8 mouse cellular contexts compared by ENCODE assay signal in the genomic region with DNA sequence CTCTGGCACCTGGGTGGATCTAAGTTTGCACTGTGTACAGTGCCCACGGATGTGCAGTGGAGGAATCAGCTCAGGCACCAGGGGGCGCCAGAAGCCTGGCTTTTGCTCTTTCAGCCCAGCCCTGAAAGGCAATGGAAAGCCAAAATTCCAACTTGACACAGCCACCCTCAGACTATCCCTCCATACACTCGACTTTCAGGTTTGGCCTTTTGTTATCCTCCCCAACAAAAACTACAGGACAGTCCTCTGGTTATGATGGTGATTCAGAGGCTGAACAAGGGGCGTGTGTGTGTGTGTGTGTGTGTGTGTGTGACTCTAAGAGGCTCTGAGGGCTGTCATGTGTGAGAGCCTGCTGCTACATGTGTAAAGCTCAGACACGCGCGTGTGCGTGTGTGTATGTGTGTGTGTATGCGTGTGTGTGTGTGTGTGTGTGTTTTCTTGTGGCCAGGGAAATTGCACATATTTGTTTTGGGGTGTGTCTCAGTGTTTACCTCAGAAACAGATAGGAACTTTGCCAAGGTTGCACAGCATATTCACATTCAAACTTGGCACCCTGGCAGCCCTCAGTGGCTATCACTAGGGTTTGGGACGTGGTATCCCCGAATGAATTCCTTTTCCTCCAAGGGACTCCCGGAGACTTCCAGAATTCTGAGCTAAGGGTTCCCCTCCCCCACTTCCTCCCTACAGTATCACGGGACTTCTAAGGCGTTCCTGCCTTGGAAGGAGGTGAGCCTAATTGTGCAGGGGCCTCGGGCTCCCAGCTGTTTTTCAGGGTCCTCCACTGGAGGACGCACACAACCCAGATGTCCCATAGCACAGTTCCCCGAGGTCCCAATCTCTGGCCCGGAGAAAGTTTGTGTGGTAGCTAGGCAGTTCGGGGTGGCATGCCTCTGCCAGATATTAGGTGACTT. TPM values are rescaled to one million over a fixed set of nuclear protein-coding genes. Genes with fewer than 3 reads are reported as not detected.
DNase-seq lines count a peak whose midpoint lies in the region; ATAC-seq and TF ChIP-seq lines count a peak whose summit lies in the region.

No protein-coding gene starts in this region.

- H3K27ac ChIP-seq in forebrain, embryonic 11.5 days (ENCODE audit: low read depth, low read length): no peak overlapping the region
- H3K27ac ChIP-seq in heart, postnatal 0 days (ENCODE audit: low read depth): peak overlapping the region; percentile 96
- peak overlapping the region; percentile 95 for H3K27ac ChIP-seq in lung, embryonic 14.5 days (ENCODE audit: low read depth)

- H3K36me3 ChIP-seq in E14TG2a.4 (ENCODE audit: insufficient read depth, low read length): no peaks in the 10 kb centered on the region
- no peaks in the 10 kb centered on the region for H3K36me3 ChIP-seq in forebrain, embryonic 11.5 days (ENCODE audit: control insufficient read depth, insufficient read depth, low read length)
- H3K36me3 ChIP-seq in heart, postnatal 0 days (replicated peaks; ENCODE audit: control insufficient read depth, insufficient read depth, low read length): peaks cover 11% of the 10 kb centered on the region
- H3K36me3 ChIP-seq in lung, embryonic 14.5 days (ENCODE audit: insufficient read depth): peaks cover 3% of the 10 kb centered on the region; the same call in 1 of the 2 replicates

- H3K4me2 ChIP-seq in forebrain, embryonic 11.5 days (ENCODE audit: low read depth, low read length, severe bottlenecking): peak overlapping the region; percentile 48; the same call in 1 of the 2 replicates
- H3K4me2 ChIP-seq in heart, postnatal 0 days (ENCODE audit: low read depth, low read length): peak overlapping the region; percentile 75
- H3K4me2 ChIP-seq in lung, embryonic 14.5 days: peak overlapping the region; percentile 87

- TF ChIP-seq CTCF in E14TG2a.4 (conservative IDR thresholded peaks at IDR 0.05; ENCODE audit: low read length): peak; percentile 82
- TF ChIP-seq CTCF in heart, postnatal 0 days (IDR thresholded peaks at IDR 0.05; ENCODE audit: low read depth): peak; percentile 88
- peak; percentile 96 for TF ChIP-seq CTCF in lung, embryonic 14.5 days (IDR thresholded peaks at IDR 0.05; ENCODE audit: low read depth)

- H3K27me3 ChIP-seq in E14TG2a.4 (ENCODE audit: insufficient read depth, low read length): peaks cover 32% of the 10 kb centered on the region
- peaks cover 19% of the 10 kb centered on the region for H3K27me3 ChIP-seq in forebrain, embryonic 11.5 days (ENCODE audit: control insufficient read depth, insufficient read depth, low read length)
- no peaks in the 10 kb centered on the region for H3K27me3 ChIP-seq in heart, postnatal 0 days (ENCODE audit: control insufficient read depth, insufficient read depth, low read length)
- H3K27me3 ChIP-seq in lung, embryonic 14.5 days (ENCODE audit: insufficient read depth, low read length): no peaks in the 10 kb centered on the region

- H3K9me3 ChIP-seq in E14TG2a.4 (ENCODE audit: low read length): no peaks in the 10 kb centered on the region
- H3K9me3 ChIP-seq in forebrain, embryonic 11.5 days (ENCODE audit: control insufficient read depth, low read length): no peaks in the 10 kb centered on the region
- no peaks in the 10 kb centered on the region for H3K9me3 ChIP-seq in heart, postnatal 0 days (replicated peaks; ENCODE audit: control insufficient read depth, low read length)
- no peaks in the 10 kb centered on the region for H3K9me3 ChIP-seq in lung, embryonic 14.5 days (ENCODE audit: low read depth, low read length)

- peak overlapping the region; percentile 21; the same call in 1 of the 2 replicates for H3K9ac ChIP-seq in forebrain, embryonic 11.5 days (ENCODE audit: low read length)
- peak overlapping the region; percentile 84 for H3K9ac ChIP-seq in heart, postnatal 0 days (replicated peaks; ENCODE audit: low read depth, low read length)
- peak overlapping the region; percentile 74 for H3K9ac ChIP-seq in lung, embryonic 14.5 days

- H3K4me1 ChIP-seq in E14TG2a.4 (replicated peaks; ENCODE audit: low read depth, low read length): peaks cover 27% of the 10 kb centered on the region
- H3K4me1 ChIP-seq in forebrain, embryonic 11.5 days (replicated peaks; ENCODE audit: control insufficient read depth, insufficient read depth, low read length): peaks cover 11% of the 10 kb centered on the region
- peaks cover 10% of the 10 kb centered on the region for H3K4me1 ChIP-seq in heart, postnatal 0 days (ENCODE audit: control insufficient read depth, insufficient read depth)
- peaks cover 11% of the 10 kb centered on the region; the same call in 1 of the 2 replicates for H3K4me1 ChIP-seq in lung, embryonic 14.5 days (ENCODE audit: insufficient read depth)

- peak; percentile 77 for DNase-seq in c-Kit-positive CD71-positive TER-119-negative erythroid progenitor cells, embryonic 14.5 days (ENCODE audit: low read depth)
- peak; percentile 89 for DNase-seq in forebrain, embryonic 11.5 days (ENCODE audit: low spot score)
- DNase-seq in heart, postnatal 0 days (ENCODE audit: low spot score): peak; percentile 86
- DNase-seq in kidney, postnatal 36 days: peak; percentile 91 to 98
- DNase-seq in lung, embryonic 14.5 days: peak; percentile 97
- DNase-seq in thymus, adult 18-20 months: peak; percentile 65 to 75

- TF ChIP-seq EP300 in heart, postnatal 0 days (IDR thresholded peaks at IDR 0.05; ENCODE audit: low read depth): no peak; the same call in 1 of the 2 replicates

- peak; percentile 76 for ATAC-seq in forebrain, embryonic 11.5 days (replicated peaks; ENCODE audit: low FRiP score)
- peak; percentile 64 for ATAC-seq in heart, postnatal 0 days (ENCODE audit: insufficient read depth, low read depth)
- peak; percentile 76 for ATAC-seq in lung, embryonic 14.5 days (ENCODE audit: insufficient read depth)
- peak; percentile 43 for ATAC-seq in neutrophil, adult 5-6 weeks (ENCODE audit: extremely low read depth, insufficient number of reproducible peaks, low FRiP score, poor library complexity, severe bottlenecking)

- H3K4me3 ChIP-seq in E14TG2a.4 (replicated peaks; ENCODE audit: low read length): peak overlapping the region; percentile 74
- no peak overlapping the region for H3K4me3 ChIP-seq in forebrain, embryonic 11.5 days (ENCODE audit: low read depth, low read length)
- H3K4me3 ChIP-seq in heart, postnatal 0 days (ENCODE audit: low read depth, low read length): peak overlapping the region; percentile 64
- peak overlapping the region; percentile 56 for H3K4me3 ChIP-seq in lung, embryonic 14.5 days (ENCODE audit: low read depth, low read length)

- 6% methylated on average over 19 of the region's 19 CpGs for WGBS in forebrain, embryonic 11.5 days
- 5% methylated on average over 19 of the region's 19 CpGs for WGBS in heart, postnatal 0 days
- WGBS in lung, embryonic 14.5 days: 6% methylated on average over 19 of the region's 19 CpGs

RNA-seq across cellular contexts. Expression of a gene that starts 0.7 kb away (rescaled TPM):
- 6.8 and 7.8 TPM in 2 replicates for polyA plus RNA-seq in forebrain, embryonic 11.5 days (2014; fragmentation: Nextera tagmentation; extraction: Ambion mirVana)
- 38.1 and 42.3 TPM in 2 replicates for total RNA-seq in heart, postnatal 0 days (2014; rRNA removed; ENCODE audit: low replicate concordance)
- polyA plus RNA-seq in heart, postnatal 0 days (2015; fragmentation: Nextera tagmentation; extraction: Ambion mirVana): 24.0 and 24.6 TPM in 2 replicates
- 27.8 and 28.1 TPM in 2 replicates for polyA plus RNA-seq in lung, embryonic 14.5 days (2014; fragmentation: Nextera tagmentation; extraction: Ambion mirVana)
- total RNA-seq in neutrophil, adult 5-6 weeks (2017): 258 and 273 TPM in 2 replicates

RNA-seq across cellular contexts. Expression of a gene that starts 21.2 kb away (rescaled TPM):
- 71.2 and 75.0 TPM in 2 replicates for polyA plus RNA-seq in forebrain, embryonic 11.5 days (2014; fragmentation: Nextera tagmentation; extraction: Ambion mirVana)
- total RNA-seq in heart, postnatal 0 days (2014; rRNA removed; ENCODE audit: low replicate concordance): 37.0 and 65.9 TPM in 2 replicates
- polyA plus RNA-seq in heart, postnatal 0 days (2015; fragmentation: Nextera tagmentation; extraction: Ambion mirVana): 15.4 and 15.7 TPM in 2 replicates
- polyA plus RNA-seq in lung, embryonic 14.5 days (2014; fragmentation: Nextera tagmentation; extraction: Ambion mirVana): 68.7 and 73.0 TPM in 2 replicates
- 6.3 and 15.1 TPM in 2 replicates for total RNA-seq in neutrophil, adult 5-6 weeks (2017)

RNA-seq across cellular contexts. Expression of a gene that starts 24.6 kb away (rescaled TPM):
- polyA plus RNA-seq in forebrain, embryonic 11.5 days (2014; fragmentation: Nextera tagmentation; extraction: Ambion mirVana): 12.0 and 12.2 TPM in 2 replicates
- 10.0 and 16.0 TPM in 2 replicates for total RNA-seq in heart, postnatal 0 days (2014; rRNA removed; ENCODE audit: low replicate concordance)
- polyA plus RNA-seq in heart, postnatal 0 days (2015; fragmentation: Nextera tagmentation; extraction: Ambion mirVana): 4.2 and 4.5 TPM in 2 replicates
- polyA plus RNA-seq in lung, embryonic 14.5 days (2014; fragmentation: Nextera tagmentation; extraction: Ambion mirVana): 11.2 and 13.2 TPM in 2 replicates
- 42.6 and 45.7 TPM in 2 replicates for total RNA-seq in neutrophil, adult 5-6 weeks (2017)

RNA-seq across cellular contexts. Expression of a gene that starts 26.3 kb away (rescaled TPM):
- 4.9 and 5.5 TPM in 2 replicates for polyA plus RNA-seq in forebrain, embryonic 11.5 days (2014; fragmentation: Nextera tagmentation; extraction: Ambion mirVana)
- total RNA-seq in heart, postnatal 0 days (2014; rRNA removed; ENCODE audit: low replicate concordance): 15.3 and 17.0 TPM in 2 replicates
- 4.0 and 5.3 TPM in 2 replicates for polyA plus RNA-seq in heart, postnatal 0 days (2015; fragmentation: Nextera tagmentation; extraction: Ambion mirVana)
- 11.6 and 13.5 TPM in 2 replicates for polyA plus RNA-seq in lung, embryonic 14.5 days (2014; fragmentation: Nextera tagmentation; extraction: Ambion mirVana)
- 19.0 and 19.3 TPM in 2 replicates for total RNA-seq in neutrophil, adult 5-6 weeks (2017)

Comparison
In these comparisons a context has a peak if more than half of its experiments do, and no peak if none do; other contexts are left out.
1. H3K9ac ChIP-seq: peak in every context shown above with its lines; median percentile 84 in heart, postnatal 0 days; 74 in lung, embryonic 14.5 days; 21 in forebrain, embryonic 11.5 days.